Mouse (Mus musculus): ENCODE data around the gene Gm48551.

- no peak for TF ChIP-seq EP300 (optimal IDR thresholded peaks at IDR 0.05)
- TF ChIP-seq CTCF (IDR thresholded peaks at IDR 0.05; ENCODE audit: low read depth), result no peak
Observed at GRCm38 (mm10) chr10:81427804-81428506, 43.7 kb downstream of the Gm48551 start.
